Mouse (Mus musculus): Measurements from ENCODE around the gene Eml3. TPM values are rescaled to one million over a fixed set of nuclear protein-coding genes. Genes with fewer than 3 reads are reported as not detected.

Eml3 gene
- polyA plus RNA-seq, 1 experiment from 2014 or later, result 16.8 TPM

DNA sequence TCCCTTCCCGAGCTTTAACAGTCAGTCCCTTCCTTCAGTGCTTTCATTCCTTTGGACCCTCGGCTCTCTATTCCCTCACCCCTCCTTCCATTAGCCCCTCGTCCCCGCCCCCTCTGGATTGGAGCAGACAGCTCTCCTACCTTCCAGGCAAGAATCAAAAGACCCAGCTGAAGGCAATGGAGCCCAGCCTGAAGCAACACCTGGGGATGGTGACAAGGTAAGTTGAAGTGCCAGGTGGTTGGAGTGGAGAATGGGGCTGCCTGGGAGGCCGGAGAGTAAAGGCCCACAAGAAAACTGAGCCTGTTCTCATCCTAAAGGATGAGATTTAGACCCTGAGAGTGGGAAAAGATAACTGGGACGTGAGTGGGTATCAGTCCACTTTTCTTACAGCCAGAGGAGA, 20.8 kb upstream of the Eml3 start:
- H3K9me3 ChIP-seq (ENCODE audit: control insufficient read depth, low read depth, low read length), result no peaks in the 10 kb centered on the region
- no peaks in the 10 kb centered on the region for H3K4me1 ChIP-seq (ENCODE audit: control insufficient read depth, insufficient read depth, low read length)
- 89% methylated on average over 6 of the region's 6 CpGs for WGBS
- H3K27me3 ChIP-seq (ENCODE audit: control insufficient read depth, insufficient read depth, low read length), result no peaks in the 10 kb centered on the region
- H3K4me2 ChIP-seq (replicated peaks; ENCODE audit: low read depth, low read length), result no peak overlapping the region
- H3K27ac ChIP-seq (ENCODE audit: low read length), result no peak overlapping the region
- H3K36me3 ChIP-seq (ENCODE audit: control insufficient read depth, insufficient read depth, low read length), result peaks cover 93% of the 10 kb centered on the region
- no peak for ATAC-seq (ENCODE audit: insufficient number of reproducible peaks, insufficient read depth, low FRiP score, low read depth)
- no peak overlapping the region for H3K9ac ChIP-seq (replicated peaks; ENCODE audit: low read depth, low read length)
- no peak overlapping the region for H3K4me3 ChIP-seq (ENCODE audit: low read depth, low read length)

DNA sequence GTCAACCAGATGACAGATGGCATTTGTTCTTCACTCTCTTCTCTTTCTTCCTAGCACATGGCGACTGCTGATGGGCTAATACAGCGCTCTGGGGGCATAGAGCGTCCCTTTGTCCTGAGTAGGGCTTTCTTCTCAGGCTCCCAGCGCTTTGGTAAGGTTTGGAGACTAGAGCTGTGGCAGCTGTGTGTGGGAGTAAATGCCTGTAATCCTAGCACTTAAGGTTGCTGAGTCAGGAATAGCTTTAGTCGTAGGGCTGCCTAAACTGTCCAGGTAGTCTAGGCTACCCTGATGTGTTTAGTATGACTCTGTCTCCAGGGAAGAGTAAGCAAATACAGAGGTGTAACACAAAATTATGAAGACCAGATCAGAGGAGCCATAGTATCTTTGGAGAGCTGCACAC, 17.5 kb upstream of the Eml3 start:
- no peak for ATAC-seq (ENCODE audit: insufficient number of reproducible peaks, insufficient read depth, low FRiP score, low read depth)
- 88% methylated on average over 5 of the region's 5 CpGs for WGBS
- Histone ChIP-seq H3K36me3 (ENCODE audit: control insufficient read depth, insufficient read depth, low read length) (peaks cover 99% of the 10 kb centered on the region), H3K4me3 (ENCODE audit: low read depth, low read length) (no peak overlapping the region), H3K27me3 (ENCODE audit: control insufficient read depth, insufficient read depth, low read length) (no peaks in the 10 kb centered on the region), H3K27ac (ENCODE audit: low read length) (no peak overlapping the region), H3K9ac (replicated peaks; ENCODE audit: low read depth, low read length) (no peak overlapping the region), H3K4me1 (ENCODE audit: control insufficient read depth, insufficient read depth, low read length) (no peaks in the 10 kb centered on the region), H3K9me3 (ENCODE audit: control insufficient read depth, low read depth, low read length) (no peaks in the 10 kb centered on the region), H3K4me2 (replicated peaks; ENCODE audit: low read depth, low read length) (no peak overlapping the region)

GRCm38 (mm10) chr19:8914212-8914611, 15.1 kb upstream of the Eml3 start:
- Histone ChIP-seq H3K4me1 (ENCODE audit: control insufficient read depth, insufficient read depth, low read length) (no peaks in the 10 kb centered on the region), H3K27ac (ENCODE audit: low read length) (no peak overlapping the region), H3K27me3 (ENCODE audit: control insufficient read depth, insufficient read depth, low read length) (no peaks in the 10 kb centered on the region), H3K4me3 (ENCODE audit: low read depth, low read length) (no peak overlapping the region), H3K36me3 (ENCODE audit: control insufficient read depth, insufficient read depth, low read length) (peaks cover 78% of the 10 kb centered on the region), H3K9me3 (ENCODE audit: control insufficient read depth, low read depth, low read length) (no peaks in the 10 kb centered on the region), H3K4me2 (replicated peaks; ENCODE audit: low read depth, low read length) (no peak overlapping the region), H3K9ac (replicated peaks; ENCODE audit: low read depth, low read length) (no peak overlapping the region)
- 93% methylated on average over 3 of the region's 3 CpGs for WGBS
- ATAC-seq (ENCODE audit: insufficient number of reproducible peaks, insufficient read depth, low FRiP score, low read depth), result no peak

GRCm38 (mm10) chr19:8919000-8919399, 10.4 kb upstream of the Eml3 start:
- H3K4me2 ChIP-seq (replicated peaks; ENCODE audit: low read depth, low read length), result no peak overlapping the region

DNA sequence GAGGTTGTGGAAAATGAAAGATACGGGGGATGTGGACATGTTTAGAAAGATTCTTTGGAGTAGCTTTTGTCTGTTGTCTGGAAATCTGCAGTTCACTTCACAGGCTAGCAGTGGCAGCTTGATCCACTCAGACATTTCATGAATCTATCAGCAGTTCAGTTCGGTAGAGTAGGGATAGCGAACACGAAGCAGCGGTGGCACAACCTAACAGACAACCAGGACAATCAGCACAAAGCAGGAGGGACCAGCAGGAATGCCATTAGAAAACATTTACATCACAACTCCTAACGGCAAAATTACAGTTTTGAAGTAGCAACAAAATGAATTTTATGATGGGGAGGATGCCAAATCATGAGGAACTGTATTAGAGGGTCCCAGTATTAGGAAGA, 9.7 kb upstream of the Eml3 start:
- peak overlapping the region; percentile 71 for H3K4me3 ChIP-seq (ENCODE audit: low read depth, low read length)

More at GRCm38 (mm10) chr19:8919000-8919399, 10.4 kb upstream of the Eml3 start:
- Histone ChIP-seq H3K9me3 (ENCODE audit: control insufficient read depth, low read depth, low read length) (no peaks in the 10 kb centered on the region), H3K4me3 (ENCODE audit: low read depth, low read length) (no peak overlapping the region), H3K27ac (ENCODE audit: low read length) (no peak overlapping the region), H3K27me3 (ENCODE audit: control insufficient read depth, insufficient read depth, low read length) (no peaks in the 10 kb centered on the region), H3K9ac (replicated peaks; ENCODE audit: low read depth, low read length) (no peak overlapping the region), H3K36me3 (ENCODE audit: control insufficient read depth, insufficient read depth, low read length) (peaks cover 30% of the 10 kb centered on the region), H3K4me1 (ENCODE audit: control insufficient read depth, insufficient read depth, low read length) (peaks cover 9% of the 10 kb centered on the region; the same call in 1 of the 2 replicates)
- 89% methylated on average over 3 of the region's 3 CpGs for WGBS
- ATAC-seq (ENCODE audit: insufficient number of reproducible peaks, insufficient read depth, low FRiP score, low read depth), result no peak

DNA sequence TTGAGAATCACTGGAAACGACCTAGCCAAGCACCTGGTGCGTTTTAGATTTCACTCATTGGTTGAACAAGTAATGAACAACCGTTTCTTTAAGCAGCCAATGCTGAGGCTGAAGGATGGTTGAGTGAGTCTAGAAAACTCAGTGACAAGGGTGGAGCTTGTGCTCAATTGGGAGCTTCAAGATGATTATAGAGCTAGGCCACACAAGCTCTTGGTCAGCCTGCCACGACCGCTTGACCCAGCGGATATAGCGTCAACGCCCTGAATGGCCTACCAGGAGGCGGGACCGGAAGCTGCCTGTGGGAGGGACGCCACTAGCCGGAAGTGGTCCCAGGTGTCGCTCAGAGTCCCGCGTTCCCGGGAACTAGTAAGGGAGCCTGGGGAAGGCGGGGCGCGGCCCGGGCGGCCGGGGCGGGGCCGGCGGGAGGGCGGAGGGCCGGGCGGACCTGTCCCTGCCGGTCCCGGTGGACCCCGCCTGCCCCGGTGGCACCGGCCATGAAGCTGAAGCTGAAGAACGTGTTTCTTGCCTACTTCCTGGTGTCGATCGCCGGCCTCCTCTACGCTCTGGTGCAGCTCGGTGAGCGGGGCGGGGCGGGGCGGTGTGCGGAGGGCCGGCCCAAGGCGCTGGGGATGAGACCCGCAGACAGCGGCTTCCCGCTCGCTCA, 9.1 kb upstream of the Eml3 start, which contains the start of gene B3gat3:
Gene B3gat3, plus strand, starts transcription at position 302 of the 664 bp plus-strand sequence.
- peaks cover 9% of the 10 kb centered on the region; the same call in 1 of the 2 replicates for H3K4me1 ChIP-seq (ENCODE audit: control insufficient read depth, insufficient read depth, low read length)
- no peaks in the 10 kb centered on the region for H3K9me3 ChIP-seq (ENCODE audit: control insufficient read depth, low read depth, low read length)
- H3K27me3 ChIP-seq (ENCODE audit: control insufficient read depth, insufficient read depth, low read length), result no peaks in the 10 kb centered on the region
- WGBS, result 3% methylated on average over 37 of the region's 50 CpGs
- H3K4me3 ChIP-seq (ENCODE audit: low read depth, low read length), result peak within 1 kb of the TSS; percentile 71
- peak; percentile 97 for ATAC-seq (ENCODE audit: insufficient number of reproducible peaks, insufficient read depth, low FRiP score, low read depth)
- H3K36me3 ChIP-seq (ENCODE audit: control insufficient read depth, insufficient read depth, low read length), result peaks cover 19% of the 10 kb centered on the region
- H3K27ac ChIP-seq (ENCODE audit: low read length), result peak within 1 kb of the TSS; percentile 86
- peak within 1 kb of the TSS; percentile 77 for H3K4me2 ChIP-seq (replicated peaks; ENCODE audit: low read depth, low read length)
- H3K9ac ChIP-seq (replicated peaks; ENCODE audit: low read depth, low read length), result peak within 1 kb of the TSS; percentile 57

More for the DNA sequence above, 9.7 kb upstream of the Eml3 start:
- peak overlapping the region; percentile 77 for H3K4me2 ChIP-seq (replicated peaks; ENCODE audit: low read depth, low read length)
- 65% methylated on average over 6 of the region's 6 CpGs for WGBS
- no peak for ATAC-seq (ENCODE audit: insufficient number of reproducible peaks, insufficient read depth, low FRiP score, low read depth)
- H3K36me3 ChIP-seq (ENCODE audit: control insufficient read depth, insufficient read depth, low read length), result peaks cover 24% of the 10 kb centered on the region
- H3K27me3 ChIP-seq (ENCODE audit: control insufficient read depth, insufficient read depth, low read length), result no peaks in the 10 kb centered on the region
- peak overlapping the region; percentile 86 for H3K27ac ChIP-seq (ENCODE audit: low read length)
- peaks cover 9% of the 10 kb centered on the region; the same call in 1 of the 2 replicates for H3K4me1 ChIP-seq (ENCODE audit: control insufficient read depth, insufficient read depth, low read length)
- peak overlapping the region; percentile 57; the same call in 1 of the 2 replicates for H3K9ac ChIP-seq (replicated peaks; ENCODE audit: low read depth, low read length)
- H3K9me3 ChIP-seq (ENCODE audit: control insufficient read depth, low read depth, low read length), result no peaks in the 10 kb centered on the region

DNA sequence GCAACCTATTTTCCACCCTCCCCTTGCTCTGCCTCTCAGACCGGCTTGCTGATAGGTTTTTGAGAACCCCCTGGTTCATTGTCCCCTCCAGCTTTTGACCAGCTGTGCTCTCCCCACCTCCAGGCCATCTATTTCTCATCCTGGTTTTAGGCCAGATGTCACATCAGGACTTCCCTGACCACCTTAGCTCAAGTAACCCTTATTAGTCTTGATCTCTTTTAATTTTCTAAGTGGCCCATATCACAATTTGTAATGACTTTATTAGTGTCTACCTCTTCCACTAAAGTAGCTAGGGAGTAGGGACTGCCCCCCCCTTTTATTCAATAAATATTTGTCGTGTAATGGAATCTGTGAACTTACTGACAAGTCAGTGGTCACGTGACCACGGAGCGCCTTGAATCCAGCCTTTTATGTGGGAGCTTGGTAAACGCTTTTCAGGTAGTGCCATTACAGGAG, 8.5 kb upstream of the Eml3 start:
- peaks cover 17% of the 10 kb centered on the region for H3K36me3 ChIP-seq (ENCODE audit: control insufficient read depth, insufficient read depth, low read length)
- peak overlapping the region; percentile 86; the same call in 1 of the 2 replicates for H3K27ac ChIP-seq (ENCODE audit: low read length)
- H3K4me3 ChIP-seq (ENCODE audit: low read depth, low read length), result peak overlapping the region; percentile 71
- H3K4me1 ChIP-seq (ENCODE audit: control insufficient read depth, insufficient read depth, low read length), result peaks cover 9% of the 10 kb centered on the region; the same call in 1 of the 2 replicates
- no peaks in the 10 kb centered on the region for H3K9me3 ChIP-seq (ENCODE audit: control insufficient read depth, low read depth, low read length)
- peak overlapping the region; percentile 57 for H3K9ac ChIP-seq (replicated peaks; ENCODE audit: low read depth, low read length)
- peak overlapping the region; percentile 77 for H3K4me2 ChIP-seq (replicated peaks; ENCODE audit: low read depth, low read length)
- H3K27me3 ChIP-seq (ENCODE audit: control insufficient read depth, insufficient read depth, low read length), result no peaks in the 10 kb centered on the region
- 2% methylated on average over 6 of the region's 6 CpGs for WGBS
- ATAC-seq (ENCODE audit: insufficient number of reproducible peaks, insufficient read depth, low FRiP score, low read depth), result peak; percentile 11; the same call in 1 of the 2 replicates

- no peak for ATAC-seq (ENCODE audit: insufficient number of reproducible peaks, insufficient read depth, low FRiP score, low read depth)
- Histone ChIP-seq H3K4me1 (ENCODE audit: control insufficient read depth, insufficient read depth, low read length) (peaks cover 9% of the 10 kb centered on the region; the same call in 1 of the 2 replicates), H3K9me3 (ENCODE audit: control insufficient read depth, low read depth, low read length) (no peaks in the 10 kb centered on the region), H3K4me3 (ENCODE audit: low read depth, low read length) (peak overlapping the region; percentile 71), H3K9ac (replicated peaks; ENCODE audit: low read depth, low read length) (peak overlapping the region; percentile 57; the same call in 1 of the 2 replicates), H3K27ac (ENCODE audit: low read length) (no peak overlapping the region), H3K27me3 (ENCODE audit: control insufficient read depth, insufficient read depth, low read length) (no peaks in the 10 kb centered on the region), H3K36me3 (ENCODE audit: control insufficient read depth, insufficient read depth, low read length) (peaks cover 16% of the 10 kb centered on the region), H3K4me2 (replicated peaks; ENCODE audit: low read depth, low read length) (peak overlapping the region; percentile 77; the same call in 1 of the 2 replicates)
- WGBS, result 85% methylated on average over 9 of the region's 9 CpGs
Observed at GRCm38 (mm10) chr19:8921741-8922140, 7.6 kb upstream of the Eml3 start.

All from stomach, embryonic 14.5 days (tissue).